ENCODE assay signal across 33 mouse cellular contexts in the genomic region with DNA sequence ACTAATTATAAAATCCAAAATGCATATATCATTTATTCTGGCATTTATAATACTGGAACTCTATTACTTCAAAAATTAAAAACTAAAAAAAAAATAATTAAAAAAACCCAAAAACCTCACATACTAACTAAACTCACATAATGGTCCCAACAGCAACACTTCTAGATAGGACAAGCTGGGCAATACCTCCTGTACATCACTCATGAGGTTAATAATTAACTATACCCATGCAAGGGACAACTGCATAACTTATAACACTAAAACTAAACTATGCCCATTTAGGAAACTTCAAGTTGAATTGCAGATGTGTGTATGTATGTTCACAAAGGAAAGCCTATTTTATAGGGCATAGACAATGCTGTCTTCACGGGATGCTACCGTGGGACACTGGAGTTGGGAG.
"Had no signal": no experiment of that assay in that cellular context is flagged by ENCODE, and none has a peak within 500 bp of the region (broad histone marks: within the 10 kb centered on the region; RNA-seq: fewer than 3 reads in every experiment).

No protein-coding gene starts in this region.

- DNase-seq: heart, adult 2 months; heart, postnatal 10 days; heart, postnatal 14 days; heart, postnatal 36 days; heart, postnatal 4 days; kidney, adult 11 months; kidney, adult 18-20 months; kidney, adult 2 months; kidney, adult 8-10 months; kidney, adult 9 months; kidney, postnatal 10 days; kidney, postnatal 14 days; kidney, postnatal 36 days; kidney, postnatal 4 days; layer of hippocampus, adult 9-11 months; layer of hippocampus, postnatal 36 days had no signal

- H3K27me3 ChIP-seq: heart, embryonic 12.5 days; heart, embryonic 13.5 days; heart, embryonic 15.5 days; hindbrain, embryonic 12.5 days; hindbrain, embryonic 13.5 days; hindbrain, embryonic 15.5 days; kidney, embryonic 15.5 days had no signal

- H3K4me2 ChIP-seq: heart, embryonic 11.5 days; heart, embryonic 12.5 days; heart, embryonic 13.5 days; heart, embryonic 15.5 days; hindbrain, embryonic 12.5 days; hindbrain, embryonic 13.5 days; hindbrain, embryonic 14.5 days; hindbrain, embryonic 15.5 days; kidney, embryonic 15.5 days had no signal

- H3K27ac ChIP-seq: heart, adult 2 months; heart, embryonic 10.5 days; heart, embryonic 13.5 days; heart, embryonic 15.5 days; hindbrain, embryonic 10.5 days; hindbrain, embryonic 12.5 days; hindbrain, embryonic 13.5 days; hindbrain, embryonic 14.5 days; hindbrain, embryonic 15.5 days; hindbrain, postnatal 0 days; kidney, embryonic 15.5 days; kidney, postnatal 0 days; layer of hippocampus, adult 2 months; left cerebral cortex, adult 2 months had no signal

- H3K9ac ChIP-seq: heart, embryonic 12.5 days; heart, embryonic 13.5 days; heart, embryonic 15.5 days; hindbrain, embryonic 12.5 days; hindbrain, embryonic 13.5 days; hindbrain, embryonic 14.5 days; hindbrain, embryonic 15.5 days; kidney, embryonic 15.5 days had no signal

- ATAC-seq: hindbrain, embryonic 16.5 days; hindbrain, postnatal 0 days; inflammation-experienced regulatory T-cells, adult 6 months had no signal

- H3K4me1 ChIP-seq: heart, embryonic 12.5 days; heart, embryonic 15.5 days; hindbrain, embryonic 15.5 days had no signal

- H3K4me3 ChIP-seq: heart, adult 2 months; heart, embryonic 10.5 days; heart, embryonic 12.5 days; heart, embryonic 13.5 days; heart, embryonic 15.5 days; hindbrain, embryonic 10.5 days; hindbrain, embryonic 12.5 days; hindbrain, embryonic 13.5 days; hindbrain, embryonic 15.5 days; kidney, embryonic 15.5 days; layer of hippocampus, adult 2 months; left cerebral cortex, adult 2 months had no signal

- H3K9me3 ChIP-seq: heart, embryonic 10.5 days; heart, embryonic 12.5 days; heart, embryonic 13.5 days; heart, embryonic 15.5 days; hindbrain, embryonic 10.5 days; hindbrain, embryonic 12.5 days; hindbrain, embryonic 13.5 days; hindbrain, embryonic 15.5 days; kidney, embryonic 15.5 days had no signal

- H3K36me3 ChIP-seq: heart, embryonic 10.5 days; heart, embryonic 12.5 days; heart, embryonic 13.5 days; heart, embryonic 15.5 days; hindbrain, embryonic 13.5 days; hindbrain, embryonic 15.5 days had no signal
